Mouse (Mus musculus) layer of hippocampus, adult 18-20 months (tissue): ENCODE measurements around the gene Pbx1. TPM values are rescaled to one million over a fixed set of nuclear protein-coding genes. Genes with fewer than 3 reads are reported as not detected.

Experiments used
- DNase-seq, 2 experiments: peaks; one replicate each; pipeline ENCODE4 v3.0.0; 2022; ENCODE audit warnings: low spot score in 2 of 2
- total RNA-seq, 2 experiments: library from RNA; stranded (reverse); gene quantifications; 2 replicates each; pipeline ENCODE4 v1.2.3; 2021

Gene Pbx1
- total RNA-seq, 2 experiments from 2014 or later: 122 to 127 TPM

- no peak for DNase-seq
Observed at GRCm38 (mm10) chr1:168307275-168308182, 124.5 kb downstream of the Pbx1 start.

GRCm38 (mm10) chr1:168300505-168300904 is 131.6 kb downstream of the Pbx1 start:
- DNase-seq: no peak

DNA sequence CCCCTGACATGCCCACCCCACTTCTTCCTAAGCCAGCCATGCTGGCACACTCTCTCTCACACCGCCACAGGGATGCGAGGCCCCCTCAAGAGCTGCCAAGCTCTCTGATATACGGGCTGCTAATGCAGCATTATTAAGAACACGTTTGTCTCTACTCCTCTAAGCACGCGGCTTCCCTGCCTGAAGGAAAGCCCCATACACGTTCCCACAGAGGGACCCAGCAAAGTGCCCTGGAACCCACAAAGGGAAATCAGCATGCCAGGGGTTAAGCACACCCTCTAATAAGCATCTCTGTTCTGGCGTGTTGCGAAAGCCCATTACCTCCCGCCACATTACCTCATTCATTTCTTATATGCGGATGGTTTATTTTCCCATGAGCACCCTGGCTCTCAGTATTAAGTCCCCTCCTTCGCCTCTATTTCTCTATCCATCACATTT is 132.1 kb downstream of the Pbx1 start:
- DNase-seq: no peak

DNA sequence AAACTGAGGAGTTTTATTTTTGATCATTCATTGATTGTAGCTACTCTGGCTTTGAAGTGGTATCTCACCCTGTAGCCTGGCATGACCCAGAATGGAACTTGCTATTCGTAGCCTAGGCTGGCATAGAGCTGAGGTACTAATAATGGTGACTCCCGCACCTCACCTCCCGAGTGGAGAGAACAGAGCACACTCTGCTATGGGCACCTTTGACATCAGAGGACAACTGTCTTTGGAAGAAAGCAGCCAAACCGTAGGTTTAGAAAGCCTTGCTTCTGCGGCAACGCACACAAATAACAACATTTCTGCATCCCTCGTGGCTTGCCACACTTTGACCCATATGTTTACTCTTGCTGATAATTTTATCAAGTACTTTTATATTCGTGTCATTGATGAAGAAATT is 132.9 kb downstream of the Pbx1 start:
- DNase-seq: no peak

DNA sequence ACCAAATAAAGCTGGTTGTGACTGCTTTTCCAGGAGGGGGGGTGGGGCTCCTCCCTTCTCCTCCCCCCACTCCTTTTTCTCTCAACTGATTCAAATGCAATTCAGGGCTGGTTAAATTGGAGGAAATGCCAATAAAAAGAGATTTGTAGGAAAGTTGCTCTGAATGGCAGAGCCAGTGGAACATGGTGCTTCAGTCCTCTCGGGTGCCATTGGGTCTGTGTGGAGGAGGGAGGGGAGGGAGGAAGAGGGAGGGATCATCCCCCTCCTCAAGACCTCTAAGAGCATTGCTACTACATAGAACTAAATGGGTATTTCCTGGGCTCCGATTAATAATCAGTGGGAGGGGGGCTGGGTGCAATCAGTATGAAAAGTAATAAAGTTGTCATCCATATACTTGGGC is 135.8 kb downstream of the Pbx1 start:
- DNase-seq: no peak

GRCm38 (mm10) chr1:168295782-168296181 is 136.3 kb downstream of the Pbx1 start:
- DNase-seq: no peak

GRCm38 (mm10) chr1:168293673-168294072 is 138.4 kb downstream of the Pbx1 start:
- no peak for DNase-seq

DNA sequence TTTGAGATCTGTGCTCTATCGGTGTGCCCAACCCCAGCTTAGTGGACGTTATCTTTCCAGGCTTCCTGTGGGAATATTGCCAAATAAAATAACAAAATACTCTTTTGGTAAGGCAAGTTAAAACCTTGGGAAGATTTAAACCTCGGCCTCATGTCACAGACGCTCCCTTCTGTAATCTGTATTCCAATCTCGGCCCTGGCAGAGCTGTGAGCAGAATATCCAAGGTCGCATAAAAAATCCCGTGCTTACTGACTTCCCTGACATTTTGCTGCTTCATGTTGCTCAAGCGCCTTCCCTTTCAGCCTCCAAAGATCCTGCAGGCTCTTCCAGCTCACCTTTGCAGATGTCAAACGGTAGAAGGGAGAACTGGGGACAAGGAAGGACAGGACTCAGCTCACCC is 140.0 kb downstream of the Pbx1 start:
- DNase-seq: no peak

GRCm38 (mm10) chr1:168291643-168292040 is 140.4 kb downstream of the Pbx1 start:
- no peak for DNase-seq

- no peak for DNase-seq
Observed at GRCm38 (mm10) chr1:168291001-168291642, 140.9 kb downstream of the Pbx1 start.

DNA sequence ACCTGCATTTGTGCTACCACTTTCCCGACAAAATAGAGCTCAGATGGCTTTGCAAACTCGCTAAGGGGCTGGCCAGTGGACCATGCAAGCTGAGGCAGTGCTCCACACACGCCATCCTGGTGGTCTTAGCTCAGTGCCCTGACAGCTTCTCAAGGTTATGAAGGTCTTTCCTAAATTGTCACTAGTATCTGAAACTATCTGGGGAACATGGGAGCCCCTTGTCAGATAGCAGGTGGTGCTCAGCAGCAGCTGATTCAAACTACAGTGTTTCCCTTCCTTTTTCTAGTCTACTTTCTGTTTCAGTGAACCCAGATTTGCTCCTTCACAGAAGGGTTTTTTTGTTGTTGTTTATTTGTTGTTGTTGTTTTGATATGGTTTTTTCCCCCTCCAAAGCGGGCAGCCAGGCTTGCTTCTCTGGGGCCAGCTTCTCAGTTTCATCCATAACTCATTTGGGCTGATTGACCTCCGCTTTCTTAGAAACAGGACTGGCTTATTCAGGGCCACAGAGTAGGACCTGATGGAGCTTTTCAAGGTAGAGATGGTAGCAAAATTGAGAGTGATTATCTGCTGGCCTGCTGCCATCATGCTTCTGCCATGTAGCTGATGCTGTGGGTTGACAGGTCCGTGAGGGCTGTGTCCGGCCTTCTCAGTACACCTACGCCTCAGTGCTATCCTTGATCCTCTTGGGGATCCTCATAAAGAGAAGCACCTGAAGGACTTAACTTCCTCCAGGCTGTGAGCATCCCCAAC is 141.7 kb downstream of the Pbx1 start:
- DNase-seq: no peak

DNA sequence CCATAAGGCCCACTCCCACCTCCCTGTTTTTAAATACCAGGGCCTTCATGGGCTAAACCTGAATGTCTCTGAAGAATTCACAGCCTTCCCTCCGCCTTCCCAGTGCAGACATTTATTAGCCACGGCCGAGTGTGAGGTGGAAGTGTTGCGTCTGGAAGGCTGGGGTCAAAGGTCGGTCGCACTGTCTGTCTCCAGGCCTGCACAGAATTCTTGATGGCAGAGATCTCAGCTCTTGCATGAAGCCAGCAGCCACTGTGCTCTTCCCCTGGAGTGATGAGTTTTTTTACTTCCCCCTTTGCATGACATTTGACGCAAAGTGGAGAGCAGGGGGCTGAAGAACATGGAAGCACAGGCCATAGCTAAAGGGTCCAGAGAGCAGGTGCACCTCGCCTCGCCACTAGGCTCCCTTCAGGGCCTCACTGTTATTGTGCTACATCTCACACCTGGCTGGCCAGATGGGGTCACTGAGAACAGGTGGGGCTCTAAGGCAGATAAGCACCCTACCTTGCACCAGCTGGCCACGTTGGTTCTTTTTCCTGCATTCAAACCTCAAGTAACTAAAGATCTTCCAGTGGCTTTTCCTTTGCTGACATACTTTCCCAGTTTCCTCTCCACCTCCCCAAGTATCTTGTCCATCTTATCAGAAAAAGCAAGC is 143.1 kb downstream of the Pbx1 start:
- no peak for DNase-seq

- peak in 1 of 2 experiments; percentile 61 for DNase-seq
Observed at GRCm38 (mm10) chr1:168287843-168288591, 144.1 kb downstream of the Pbx1 start.

DNA sequence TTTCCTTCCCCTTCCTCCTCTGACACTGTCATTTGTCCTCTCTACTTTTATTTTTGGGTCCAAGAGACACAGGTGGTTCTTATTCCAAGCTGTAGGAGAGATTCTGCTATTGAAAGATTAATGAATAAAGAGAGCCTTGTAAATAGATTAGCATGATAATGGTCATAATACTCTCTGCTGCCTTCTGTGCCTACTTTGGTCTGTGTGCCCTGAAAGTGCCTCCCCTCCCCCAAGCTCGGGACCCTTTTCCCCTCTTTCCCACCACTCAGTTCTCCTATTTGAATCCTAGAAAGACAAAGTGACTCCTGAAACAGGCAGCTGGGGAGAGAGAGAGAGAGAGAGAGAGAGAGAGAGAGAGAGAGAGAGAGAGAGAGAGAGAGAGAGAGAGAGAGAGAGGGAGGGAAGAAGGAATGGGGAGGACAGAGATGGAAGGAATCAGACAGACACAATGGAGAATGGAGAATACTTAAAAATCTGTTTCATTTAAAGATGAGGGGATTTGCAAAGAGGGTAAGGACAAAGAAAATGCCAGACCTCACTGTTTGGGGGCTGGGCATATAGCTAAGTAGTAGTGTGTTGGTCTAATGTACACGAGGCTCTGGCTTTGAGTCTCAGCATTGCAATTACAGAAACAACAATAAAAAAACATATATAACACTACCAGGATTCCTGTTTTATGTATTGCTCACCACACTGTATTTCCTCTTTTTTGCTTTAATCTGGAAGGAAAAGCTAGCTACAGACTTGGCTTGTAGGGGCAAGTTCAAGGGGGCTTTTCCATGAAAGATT is 145.0 kb downstream of the Pbx1 start:
- no peak for DNase-seq

DNA sequence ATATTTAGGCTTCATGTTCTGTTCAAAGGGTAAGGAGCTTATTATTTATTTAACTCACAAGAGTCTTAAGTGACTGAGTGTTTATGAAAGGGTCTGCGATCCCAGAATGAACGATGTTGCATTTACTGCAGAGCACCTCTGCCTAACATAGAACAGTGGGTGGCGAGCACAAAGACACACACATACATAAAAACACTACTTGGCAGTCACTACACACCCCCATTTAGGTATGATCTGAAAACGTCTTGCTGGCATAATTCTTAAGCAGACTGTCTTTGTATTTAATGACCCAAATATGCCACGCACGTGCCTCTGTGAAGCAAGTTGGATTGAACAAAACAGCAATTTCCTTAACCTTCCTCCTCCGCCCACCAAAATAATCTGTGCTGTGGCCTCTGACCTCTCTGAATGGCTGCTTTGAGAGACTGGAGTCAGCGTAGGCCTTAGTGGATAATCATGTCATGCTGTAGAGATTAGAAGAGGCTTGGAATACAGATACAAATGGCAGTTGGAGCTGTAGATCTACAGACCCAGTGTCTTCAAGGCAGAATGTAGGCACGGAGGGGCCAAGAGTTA is 147.4 kb downstream of the Pbx1 start:
- DNase-seq: no peak

DNA sequence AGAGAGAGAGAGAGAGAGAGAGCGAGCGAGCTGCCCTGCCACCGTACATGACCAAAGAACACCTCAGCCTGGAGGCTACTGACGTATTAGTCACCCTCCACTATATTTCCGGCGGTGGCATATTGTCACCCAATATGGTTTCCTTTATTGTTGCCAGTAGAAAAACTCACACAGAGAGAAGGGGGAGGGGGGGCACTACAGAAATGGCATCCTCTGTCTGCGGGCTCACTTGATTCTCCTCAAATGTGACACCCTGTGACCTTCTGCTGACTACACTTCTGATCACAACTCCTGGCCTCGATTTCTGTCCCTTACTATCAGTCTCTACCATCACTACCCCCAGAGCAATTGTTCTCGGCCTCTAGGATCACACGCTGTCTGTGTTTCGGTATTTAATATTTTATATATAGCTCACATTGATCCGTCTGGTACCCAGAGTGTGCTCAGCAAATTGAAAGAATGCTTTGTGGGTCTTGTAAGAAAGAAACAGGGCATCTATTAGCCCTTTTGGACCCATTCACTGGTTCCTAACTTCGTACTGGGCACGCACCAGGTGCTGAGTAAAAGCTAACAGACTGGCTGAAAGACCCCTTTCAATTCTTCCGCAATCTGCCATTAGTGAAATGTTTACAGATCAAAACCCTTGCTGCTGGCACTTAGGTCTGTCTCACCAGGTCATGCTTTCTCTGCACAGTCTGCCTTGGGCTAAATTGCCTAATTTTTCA is 148.1 kb downstream of the Pbx1 start:
- peak in 1 of 2 experiments; percentile 35 for DNase-seq

DNA sequence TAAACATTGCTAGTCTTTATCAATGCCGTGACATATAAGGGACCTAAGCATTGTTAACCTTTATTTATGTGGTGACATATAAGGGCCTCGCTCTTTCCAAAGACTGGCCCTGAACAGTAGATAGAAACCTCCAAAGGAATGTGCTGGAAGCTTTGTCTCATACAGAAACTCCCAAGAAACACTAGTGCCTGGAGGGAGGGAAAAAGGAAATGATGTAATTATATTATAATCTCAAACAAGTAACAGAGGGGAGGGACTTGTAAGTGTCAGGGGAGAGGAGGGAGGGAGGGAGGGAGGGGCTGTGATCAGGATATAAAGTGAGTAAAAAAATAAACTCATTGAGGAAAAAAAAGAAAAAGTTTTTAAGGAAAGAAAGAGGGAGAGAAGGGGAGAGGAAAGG is 148.6 kb downstream of the Pbx1 start:
- DNase-seq: no peak

DNA sequence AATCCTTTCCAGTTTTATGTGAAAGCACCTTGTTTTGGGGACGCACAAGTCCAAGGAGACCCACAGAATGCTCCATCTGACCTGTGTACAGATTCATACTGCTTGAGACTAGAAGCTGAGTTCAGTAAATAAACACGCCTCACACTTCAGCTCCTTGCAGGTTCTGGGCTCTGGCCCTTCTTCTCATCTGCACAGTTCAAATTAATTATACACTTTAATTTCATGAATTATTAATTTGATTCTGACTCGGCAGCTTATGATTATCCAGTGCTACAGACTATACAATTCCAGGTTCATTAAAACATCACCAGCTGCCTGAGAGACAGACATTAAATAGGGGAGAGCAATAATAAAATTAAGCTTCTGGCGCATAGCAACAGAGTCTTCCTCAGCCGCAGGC is 156.4 kb downstream of the Pbx1 start:
- no peak for DNase-seq

- no peak for DNase-seq
Observed at GRCm38 (mm10) chr1:168274296-168274695, 157.8 kb downstream of the Pbx1 start.
